Mouse (Mus musculus) CD4-positive, CD25-positive, alpha-beta regulatory T cell, adult 2 months (primary cell): ENCODE measurements around the gene Gm20388.
A peak's percentile ranks its signal among the peaks of the same experiment; 100 is the strongest.

ENCODE experiments used
- DNase-seq: peaks from one replicate; pipeline ENCODE4 v3.0.0-alpha.2; 2012; ENCODE audit warnings: low read depth, low spot score

The Gm20388 gene

GRCm38 (mm10) chr8:120588908-120589771 is 678.5 kb downstream of the Gm20388 start, which contains the start of gene Gins2:
TSS of gene Gins2 (minus strand) at chr8:120589304.
- peak; percentile 98 for DNase-seq

GRCm38 (mm10) chr8:120589921-120590320 is 679.3 kb downstream of the Gm20388 start:
- DNase-seq = peak; percentile 26

GRCm38 (mm10) chr8:120591587-120592292 is 681.1 kb downstream of the Gm20388 start:
- DNase-seq = no peak

- peak; percentile 67 for DNase-seq
Measured at GRCm38 (mm10) chr8:120594571-120594970, 683.9 kb downstream of the Gm20388 start.

- peak; percentile 84 for DNase-seq
Measured at GRCm38 (mm10) chr8:120595963-120596362, 685.3 kb downstream of the Gm20388 start.

- DNase-seq = no peak
Measured at GRCm38 (mm10) chr8:120598579-120598978, 687.9 kb downstream of the Gm20388 start.

GRCm38 (mm10) chr8:120599504-120599903 is 688.9 kb downstream of the Gm20388 start:
- peak; percentile 84 for DNase-seq

GRCm38 (mm10) chr8:120602672-120603071 is 692.0 kb downstream of the Gm20388 start:
- DNase-seq = no peak

GRCm38 (mm10) chr8:120607460-120607859 is 696.8 kb downstream of the Gm20388 start:
- no peak for DNase-seq

- DNase-seq = peak; percentile 84
Measured at GRCm38 (mm10) chr8:120607885-120608284, 697.2 kb downstream of the Gm20388 start.

- no peak for DNase-seq
Measured at GRCm38 (mm10) chr8:120610824-120611223, 700.2 kb downstream of the Gm20388 start.

- no peak for DNase-seq
Measured at GRCm38 (mm10) chr8:120614491-120614890, 703.9 kb downstream of the Gm20388 start.

- DNase-seq = no peak
Measured at GRCm38 (mm10) chr8:120616663-120617626, 706.3 kb downstream of the Gm20388 start.

GRCm38 (mm10) chr8:120618110-120618509 is 707.5 kb downstream of the Gm20388 start:
- DNase-seq = peak; percentile 82

- no peak for DNase-seq
Measured at GRCm38 (mm10) chr8:120619235-120620180, 708.9 kb downstream of the Gm20388 start.

GRCm38 (mm10) chr8:120620441-120620840 is 709.8 kb downstream of the Gm20388 start:
- DNase-seq = no peak

- DNase-seq = no peak
Measured at GRCm38 (mm10) chr8:120622161-120622560, 711.5 kb downstream of the Gm20388 start.

GRCm38 (mm10) chr8:120623608-120624007 is 713.0 kb downstream of the Gm20388 start:
- no peak for DNase-seq

GRCm38 (mm10) chr8:120626461-120626860 is 715.8 kb downstream of the Gm20388 start:
- DNase-seq = no peak

- no peak for DNase-seq
Measured at GRCm38 (mm10) chr8:120627298-120627697, 716.7 kb downstream of the Gm20388 start.
